Mouse (Mus musculus) intestine, embryonic 16.5 days (tissue): Measurements from ENCODE around the gene Focad. TPM values are rescaled to one million over a fixed set of nuclear protein-coding genes. Genes with fewer than 3 reads are reported as not detected.
A peak's percentile ranks its signal among the peaks of the same experiment; 100 is the strongest.

Experiments used
- ATAC-seq: fragments of 200-750 bp; cut with Nextera tagmentation; 2 replicates; pipeline ENCODE4 v1.8.0; 2017; ENCODE audit warnings: moderate TSS enrichment, moderate library complexity
- H3K27ac ChIP-seq: fragments of 300-500 bp; sonication (generic); 2 replicates; pipeline ENCODE4 v1.5.1; 2014; ENCODE audit warnings: mild to moderate bottlenecking, low read length
- H3K27me3 ChIP-seq: fragments of 300-500 bp; sonication (generic); replicated peaks from 2 replicates; pipeline ENCODE4 v1.6.1; 2014; ENCODE audit warnings: low read length, control low read depth, mixed read lengths; ENCODE audit not compliant: control insufficient read depth, insufficient read depth
- H3K36me3 ChIP-seq: fragments of 300-500 bp; sonication (generic); 2 replicates; pipeline ENCODE4 v1.6.1; 2014; ENCODE audit warnings: low read length, control low read depth; ENCODE audit not compliant: control insufficient read depth, insufficient read depth
- H3K4me1 ChIP-seq: fragments of 300-500 bp; sonication (generic); 2 replicates; pipeline ENCODE4 v1.6.1; 2014; ENCODE audit warnings: low read length, control low read depth, mixed read lengths; ENCODE audit not compliant: control insufficient read depth, insufficient read depth
- H3K4me2 ChIP-seq: fragments of 300-500 bp; sonication (generic); 2 replicates; pipeline ENCODE4 v1.6.1; 2014; ENCODE audit warnings: low read depth, low read length, control low read depth
- H3K4me3 ChIP-seq: fragments of 300-500 bp; sonication (generic); 2 replicates; pipeline ENCODE4 v1.5.1; 2014; ENCODE audit warnings: mild to moderate bottlenecking, low read length
- H3K9ac ChIP-seq: fragments of 300-500 bp; sonication (generic); 2 replicates; pipeline ENCODE4 v1.6.1; 2014; ENCODE audit warnings: low read depth, low read length
- H3K9me3 ChIP-seq: fragments of 300-500 bp; sonication (generic); 2 replicates; pipeline ENCODE4 v1.6.1; 2016; ENCODE audit warnings: low read length, control low read depth; ENCODE audit not compliant: control insufficient read depth
- WGBS: fragments of 180-500 bp; shearing (Covaris S2); extraction: QIAGEN DNeasy Blood & Tissue Kit; methylation state at CpG from one replicate; pipeline ENCODE4 v1.1.7; 2014; 5-methylcytosine and 5-hydroxymethylcytosine counted together
- polyA plus RNA-seq: library from polyadenylated mRNA; unstranded; fragments of >200 nt; fragmentation: Nextera tagmentation; extraction: Ambion mirVana; gene quantifications from 2 replicates; pipeline ENCODE4 v1.2.1, GENCODE M21; 2015

The Focad gene
- polyA plus RNA-seq, 1 experiment from 2014 or later, result 11.2 TPM

DNA sequence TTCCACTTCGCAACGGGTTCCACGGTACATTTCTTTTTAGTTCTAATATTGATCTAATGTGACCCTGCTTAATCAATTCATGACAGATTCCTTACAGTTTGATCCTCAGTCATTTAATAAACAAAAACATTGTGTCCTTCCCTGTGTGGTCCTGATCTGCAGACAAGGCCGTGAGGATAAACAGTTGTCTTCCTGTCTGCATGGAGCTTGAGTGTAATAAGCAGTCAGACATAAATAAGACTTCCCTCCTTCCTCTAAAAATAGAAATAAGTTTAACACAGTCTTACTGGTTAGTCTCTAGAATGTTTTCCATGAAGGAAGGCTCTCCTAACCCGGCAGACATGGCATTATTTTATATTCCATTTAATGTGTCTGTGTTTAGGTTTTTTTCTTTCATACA lies 102.8 kb downstream of the Focad start:
- Histone ChIP-seq H3K36me3 (no peaks in the 10 kb centered on the region), H3K4me1 (0 out of 2 replicates have a peak, but pooled peaks cover 4% of the 10 kb centered on the region), H3K4me2 (no peak overlapping the region), H3K4me3 (no peak overlapping the region), H3K9ac (no peak overlapping the region), H3K27me3 (no peaks in the 10 kb centered on the region), H3K27ac (peak overlapping the region; percentile 45; the same call in 1 of the 2 replicates), H3K9me3 (no peaks in the 10 kb centered on the region)
- 43% methylated on average over 5 of the region's 5 CpGs for WGBS
- no peak for ATAC-seq

DNA sequence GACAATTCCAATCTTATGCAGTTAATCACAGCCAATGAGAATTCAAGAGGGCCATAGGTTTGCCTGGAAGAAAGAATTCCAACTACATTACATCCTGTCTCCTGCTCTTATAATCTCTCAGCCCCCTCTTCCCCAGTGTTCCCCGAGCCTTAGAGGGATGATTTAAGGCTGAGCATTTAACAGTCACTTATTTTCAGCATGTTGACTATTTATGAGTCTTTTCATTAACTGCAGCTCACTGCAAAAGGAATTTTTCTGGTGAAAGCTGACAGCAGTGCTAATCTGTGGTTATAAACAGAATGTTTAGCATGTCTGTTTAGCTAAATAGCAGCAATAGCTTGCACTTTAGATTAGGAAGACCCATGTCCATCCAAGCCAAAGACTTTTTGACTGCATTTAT lies 104.8 kb downstream of the Focad start:
- no peak for ATAC-seq
- Histone ChIP-seq H3K4me1 (0 out of 2 replicates have a peak, but pooled peaks cover 4% of the 10 kb centered on the region), H3K4me3 (no peak overlapping the region), H3K9ac (no peak overlapping the region), H3K27ac (no peak overlapping the region), H3K4me2 (no peak overlapping the region), H3K27me3 (no peaks in the 10 kb centered on the region), H3K36me3 (no peaks in the 10 kb centered on the region), H3K9me3 (no peaks in the 10 kb centered on the region)
- WGBS, result 69% methylated on average over 1 of the region's 1 CpGs

DNA sequence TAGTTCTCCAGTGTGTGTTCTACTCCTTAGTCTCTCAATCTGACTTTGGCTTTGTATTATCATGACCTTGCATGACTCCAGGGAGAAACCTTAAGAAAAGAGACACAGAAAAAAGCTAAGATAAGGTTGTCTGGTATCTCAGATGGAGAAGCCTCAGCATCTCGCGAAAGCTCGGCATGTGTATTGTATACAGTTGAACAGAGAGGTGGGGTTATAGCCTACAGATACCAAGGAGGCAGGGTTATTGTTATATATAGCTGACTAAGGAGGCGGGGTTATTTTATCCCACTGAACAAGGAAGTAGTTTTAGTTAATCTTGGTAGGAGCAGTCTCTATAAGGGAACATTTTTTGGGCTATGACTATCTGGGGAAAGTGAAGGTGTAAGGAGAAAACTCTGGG lies 106.6 kb downstream of the Focad start:
- H3K9me3 ChIP-seq, result no peaks in the 10 kb centered on the region
- H3K9ac ChIP-seq, result no peak overlapping the region
- no peak overlapping the region for H3K4me3 ChIP-seq
- H3K36me3 ChIP-seq, result no peaks in the 10 kb centered on the region
- H3K4me1 ChIP-seq, result 0 out of 2 replicates have a peak, but pooled peaks cover 2% of the 10 kb centered on the region
- no peaks in the 10 kb centered on the region for H3K27me3 ChIP-seq
- no peak for ATAC-seq
- 95% methylated on average over 4 of the region's 4 CpGs for WGBS
- H3K4me2 ChIP-seq, result no peak overlapping the region
- no peak overlapping the region for H3K27ac ChIP-seq

GRCm38 (mm10) chr4:88208676-88209075 lies 114.2 kb downstream of the Focad start:
- Histone ChIP-seq H3K36me3 (no peaks in the 10 kb centered on the region), H3K4me3 (no peak overlapping the region), H3K27me3 (no peaks in the 10 kb centered on the region), H3K27ac (no peak overlapping the region), H3K9ac (no peak overlapping the region), H3K9me3 (no peaks in the 10 kb centered on the region), H3K4me1 (peaks cover 6% of the 10 kb centered on the region), H3K4me2 (no peak overlapping the region)
- ATAC-seq, result no peak
- 94% methylated on average over 6 of the region's 6 CpGs for WGBS

GRCm38 (mm10) chr4:88209351-88209814 lies 115.0 kb downstream of the Focad start:
- peaks cover 6% of the 10 kb centered on the region for H3K4me1 ChIP-seq
- 32% methylated on average over 3 of the region's 3 CpGs for WGBS
- H3K27me3 ChIP-seq, result no peaks in the 10 kb centered on the region
- H3K4me2 ChIP-seq, result no peak overlapping the region
- no peak overlapping the region for H3K4me3 ChIP-seq
- H3K27ac ChIP-seq, result no peak overlapping the region
- 0 out of 2 replicates have a peak, but pooled peaks have one; percentile 28 for ATAC-seq
- no peak overlapping the region for H3K9ac ChIP-seq
- no peaks in the 10 kb centered on the region for H3K9me3 ChIP-seq
- H3K36me3 ChIP-seq, result no peaks in the 10 kb centered on the region

DNA sequence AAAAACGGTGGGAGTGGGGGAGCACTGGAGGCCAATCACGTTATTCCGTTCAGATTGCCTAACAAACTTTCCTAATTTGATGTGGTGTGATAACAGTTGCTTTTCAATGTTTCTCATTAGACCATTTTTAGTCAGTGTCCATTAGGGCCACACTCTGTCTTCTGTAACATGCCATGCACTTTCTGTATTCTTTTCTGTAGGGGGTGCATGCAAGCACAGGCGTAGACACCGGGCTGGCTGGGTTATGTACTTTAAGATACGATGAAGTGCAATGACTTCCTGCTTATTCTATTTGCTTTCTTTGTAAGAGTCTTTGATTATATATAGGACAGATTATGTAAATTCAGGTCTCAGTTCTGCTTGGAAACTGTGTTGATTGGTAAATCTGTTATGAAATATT lies 116.2 kb downstream of the Focad start:
- ATAC-seq, result no peak
- no peak overlapping the region for H3K4me2 ChIP-seq
- H3K9me3 ChIP-seq, result no peaks in the 10 kb centered on the region
- H3K27ac ChIP-seq, result no peak overlapping the region
- H3K9ac ChIP-seq, result no peak overlapping the region
- peaks cover 6% of the 10 kb centered on the region for H3K4me1 ChIP-seq
- no peak overlapping the region for H3K4me3 ChIP-seq
- no peaks in the 10 kb centered on the region for H3K27me3 ChIP-seq
- WGBS, result 64% methylated on average over 6 of the region's 6 CpGs
- no peaks in the 10 kb centered on the region for H3K36me3 ChIP-seq

GRCm38 (mm10) chr4:88211200-88211885 lies 116.9 kb downstream of the Focad start:
- Histone ChIP-seq H3K9me3 (no peaks in the 10 kb centered on the region), H3K27me3 (no peaks in the 10 kb centered on the region), H3K4me2 (no peak overlapping the region), H3K36me3 (no peaks in the 10 kb centered on the region), H3K27ac (no peak overlapping the region), H3K4me3 (no peak overlapping the region), H3K9ac (no peak overlapping the region), H3K4me1 (peaks cover 6% of the 10 kb centered on the region)
- no peak for ATAC-seq
- 78% methylated on average over 2 of the region's 2 CpGs for WGBS

DNA sequence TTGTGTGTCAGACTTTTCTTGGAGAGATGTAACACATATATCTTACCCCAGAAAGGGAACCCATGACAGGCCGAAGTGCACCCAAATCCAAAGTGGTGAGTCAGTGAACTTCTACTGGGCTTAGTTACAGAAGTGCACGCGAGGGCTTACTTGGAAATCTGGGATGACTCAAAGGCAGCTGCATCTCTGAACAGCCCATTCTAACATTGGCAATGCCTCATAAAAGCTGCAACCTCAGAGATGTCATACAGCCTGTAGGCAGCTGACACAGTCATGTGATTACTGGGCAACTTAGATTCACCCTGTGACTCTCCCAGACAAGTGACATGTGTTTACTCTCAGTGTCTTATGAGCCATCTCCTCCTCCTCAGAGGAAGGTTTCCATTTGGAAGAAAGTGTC lies 119.5 kb downstream of the Focad start:
- Histone ChIP-seq H3K27ac (no peak overlapping the region), H3K27me3 (no peaks in the 10 kb centered on the region)
- ATAC-seq, result peak; percentile 38; the same call in 1 of the 2 replicates

DNA sequence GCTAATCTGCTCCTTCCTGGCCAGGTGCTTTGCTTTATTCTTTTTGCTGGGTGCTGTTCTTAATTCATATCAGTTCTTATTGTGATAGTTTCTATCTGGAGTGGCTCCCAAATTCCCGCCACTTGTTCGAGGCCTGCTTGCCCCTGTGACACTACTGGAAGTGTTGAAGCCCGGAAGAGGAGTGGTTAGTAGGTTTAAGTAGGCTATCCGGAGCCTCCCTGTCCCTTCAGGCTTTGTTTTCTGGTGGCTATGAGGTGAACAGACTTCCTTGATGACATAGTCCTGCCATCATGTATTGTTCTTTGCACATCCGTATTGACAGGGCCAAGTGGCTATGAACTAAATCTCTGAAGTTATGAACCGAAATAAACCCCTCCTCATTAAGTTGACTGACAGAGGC lies 123.9 kb downstream of the Focad start:
- 82% methylated on average over 6 of the region's 6 CpGs for WGBS
- no peak overlapping the region for H3K9ac ChIP-seq
- H3K27ac ChIP-seq, result no peak overlapping the region
- no peaks in the 10 kb centered on the region for H3K4me1 ChIP-seq
- H3K4me2 ChIP-seq, result no peak overlapping the region
- H3K36me3 ChIP-seq, result no peaks in the 10 kb centered on the region
- H3K27me3 ChIP-seq, result no peaks in the 10 kb centered on the region
- H3K4me3 ChIP-seq, result no peak overlapping the region
- no peaks in the 10 kb centered on the region for H3K9me3 ChIP-seq
- no peak for ATAC-seq

More for the DNA sequence above, 119.5 kb downstream of the Focad start:
- peaks cover 6% of the 10 kb centered on the region for H3K4me1 ChIP-seq
- no peaks in the 10 kb centered on the region for H3K9me3 ChIP-seq
- H3K4me2 ChIP-seq, result no peak overlapping the region
- H3K36me3 ChIP-seq, result no peaks in the 10 kb centered on the region
- H3K4me3 ChIP-seq, result no peak overlapping the region
- 68% methylated on average over 3 of the region's 3 CpGs for WGBS
- H3K9ac ChIP-seq, result no peak overlapping the region

GRCm38 (mm10) chr4:88218797-88219196 lies 124.4 kb downstream of the Focad start:
- no peak for ATAC-seq
- Histone ChIP-seq H3K27me3 (no peaks in the 10 kb centered on the region), H3K4me2 (no peak overlapping the region), H3K9ac (no peak overlapping the region), H3K4me1 (no peaks in the 10 kb centered on the region), H3K27ac (no peak overlapping the region), H3K9me3 (no peaks in the 10 kb centered on the region), H3K4me3 (no peak overlapping the region), H3K36me3 (no peaks in the 10 kb centered on the region)
- 75% methylated on average over 2 of the region's 2 CpGs for WGBS
